Mouse (Mus musculus) forebrain, postnatal 0 days (tissue): ENCODE results near the gene Pdlim5. TPM values are rescaled to one million over a fixed set of nuclear protein-coding genes. Genes with fewer than 3 reads are reported as not detected.

Experiments used
- ATAC-seq: fragments of 200-750 bp; cut with Nextera tagmentation; 2 replicates; pipeline ENCODE4 v1.8.0; 2017; ENCODE audit warnings: mild to moderate bottlenecking, moderate library complexity
- DNase-seq: peaks from one replicate; pipeline ENCODE4 v3.0.0-alpha.2; 2015
- H3K27ac ChIP-seq: fragments of 300-500 bp; sonication (generic); 2 replicates; pipeline ENCODE4 v1.5.1; 2014; ENCODE audit warnings: low read depth, mild to moderate bottlenecking, antibody characterized with exemption, low read length, moderate library complexity, mixed read lengths
- H3K27me3 ChIP-seq: fragments of 300-500 bp; sonication (generic); 2 replicates; pipeline ENCODE4 v1.6.1; 2014; ENCODE audit warnings: mild to moderate bottlenecking, low read length, mixed read lengths; ENCODE audit not compliant: insufficient read depth
- H3K36me3 ChIP-seq: fragments of 300-500 bp; sonication (generic); 2 replicates; pipeline ENCODE4 v1.6.1; 2014; ENCODE audit warnings: mild to moderate bottlenecking, moderate library complexity; ENCODE audit not compliant: insufficient read depth
- H3K4me1 ChIP-seq: fragments of 300-500 bp; sonication (generic); 2 replicates; pipeline ENCODE4 v1.6.1; 2014; ENCODE audit warnings: antibody characterized with exemption; ENCODE audit not compliant: insufficient read depth
- H3K4me2 ChIP-seq: fragments of 300-500 bp; sonication (generic); 2 replicates; pipeline ENCODE4 v1.6.1; 2014; ENCODE audit warnings: low read depth, mild to moderate bottlenecking, moderate library complexity
- H3K4me3 ChIP-seq: fragments of 300-500 bp; sonication (generic); 2 replicates; pipeline ENCODE4 v1.5.1; 2014; ENCODE audit warnings: low read depth, low read length, mixed read lengths
- H3K9ac ChIP-seq: fragments of 300-500 bp; sonication (generic); 2 replicates; pipeline ENCODE4 v1.6.1; 2014; ENCODE audit warnings: mild to moderate bottlenecking
- H3K9me3 ChIP-seq: fragments of 300-500 bp; sonication (generic); 2 replicates; pipeline ENCODE4 v1.6.1; 2016; ENCODE audit warnings: low read length
- CTCF ChIP-seq: sonication (generic); IDR thresholded peaks from 2 replicates; pipeline ENCODE4 v1.5.1; 2016; ENCODE audit warnings: antibody characterized with exemption, control low read depth, low read depth
- WGBS: fragments of 180-500 bp; shearing (Covaris S2); extraction: QIAGEN DNeasy Blood & Tissue Kit; methylation state at CpG from one replicate; pipeline ENCODE4 v1.1.7; 2014; 5-methylcytosine and 5-hydroxymethylcytosine counted together
- polyA plus RNA-seq: library from polyadenylated mRNA; unstranded; fragments of >200 nt; fragmentation: Nextera tagmentation; extraction: Ambion mirVana; gene quantifications from 2 replicates; pipeline ENCODE4 v1.2.1, GENCODE M21; 2015
- total RNA-seq: library from RNA; depleted of rRNA; stranded (reverse); fragments of >200 nt; gene quantifications from 2 replicates; pipeline ENCODE4 v1.2.3, GENCODE M21; 2014

Gene Pdlim5
- total and polyA plus RNA-seq, 2 experiments from 2014 or later: 12.2 to 20.1 TPM

DNA sequence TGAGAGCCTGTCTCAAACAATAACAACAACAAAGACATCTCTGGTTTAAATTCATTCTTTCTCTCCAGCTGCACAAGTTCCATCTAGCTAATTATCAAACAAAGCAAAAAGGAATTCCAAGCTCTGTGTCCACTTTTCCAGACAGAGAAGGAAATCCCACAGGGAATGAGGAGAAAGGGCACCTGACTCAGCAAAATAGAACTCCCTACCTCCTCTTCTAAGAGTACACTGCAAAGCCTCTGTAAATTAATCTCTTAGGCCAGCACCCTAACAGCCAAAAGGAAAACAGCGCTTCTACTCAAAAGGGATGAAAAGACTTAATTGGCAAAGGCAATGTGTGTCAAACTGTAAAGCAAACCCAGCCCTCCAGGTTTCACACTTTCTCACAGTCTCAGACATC, 20.4 kb downstream of the Pdlim5 start:
- no peak for TF ChIP-seq CTCF
- 21% methylated on average over 1 of the region's 1 CpGs for WGBS
- DNase-seq: no peak

DNA sequence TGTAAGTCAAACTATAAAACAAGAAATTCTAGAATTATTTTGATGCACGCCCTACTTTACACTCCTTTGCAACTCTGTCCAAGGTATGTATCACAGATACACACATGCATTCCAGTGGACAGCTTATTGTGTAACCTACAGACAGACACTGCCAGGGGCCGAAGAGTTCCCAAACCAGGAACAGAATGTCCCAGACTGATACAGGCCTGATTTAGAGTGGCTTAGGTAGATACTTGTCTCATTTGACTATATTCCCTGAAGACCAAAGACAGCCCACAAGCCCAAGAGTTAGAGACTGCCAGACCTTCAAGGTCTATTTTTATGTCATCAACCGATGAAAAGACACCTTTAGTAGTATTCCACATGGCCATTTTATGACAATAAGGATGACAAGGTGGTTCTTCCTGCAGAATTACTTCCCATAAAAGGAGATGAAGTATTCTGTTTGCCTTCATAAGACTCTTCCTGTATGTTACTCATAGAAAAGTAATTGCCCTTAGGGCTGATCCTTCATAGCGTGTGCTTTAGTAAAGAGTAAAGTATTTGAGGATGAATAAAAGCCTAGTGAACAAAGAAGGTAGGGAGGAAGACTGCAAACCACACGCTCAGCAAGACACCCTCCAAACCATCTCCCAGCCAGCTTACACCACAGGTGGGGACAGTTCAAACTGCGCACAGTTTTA, 22.9 kb downstream of the Pdlim5 start:
- WGBS: 90% methylated on average over 6 of the region's 6 CpGs
- Histone ChIP-seq H3K4me1 (no peaks in the 10 kb centered on the region), H3K9ac (no peak overlapping the region), H3K4me3 (no peak overlapping the region), H3K36me3 (no peaks in the 10 kb centered on the region), H3K9me3 (no peaks in the 10 kb centered on the region), H3K27me3 (no peaks in the 10 kb centered on the region), H3K27ac (no peak overlapping the region), H3K4me2 (no peak overlapping the region)
- TF ChIP-seq CTCF: no peak
- no peak for ATAC-seq
- no peak for DNase-seq

More for the DNA sequence above, 20.4 kb downstream of the Pdlim5 start:
- Histone ChIP-seq H3K4me1 (no peaks in the 10 kb centered on the region), H3K4me2 (no peak overlapping the region), H3K27ac (no peak overlapping the region), H3K9ac (no peak overlapping the region), H3K4me3 (no peak overlapping the region), H3K27me3 (no peaks in the 10 kb centered on the region), H3K36me3 (no peaks in the 10 kb centered on the region), H3K9me3 (no peaks in the 10 kb centered on the region)
- no peak for ATAC-seq

GRCm38 (mm10) chr3:142368411-142368810, 27.1 kb downstream of the Pdlim5 start:
- Histone ChIP-seq H3K4me1 (no peaks in the 10 kb centered on the region), H3K9ac (no peak overlapping the region), H3K9me3 (no peaks in the 10 kb centered on the region), H3K36me3 (no peaks in the 10 kb centered on the region), H3K4me2 (no peak overlapping the region), H3K4me3 (no peak overlapping the region), H3K27me3 (no peaks in the 10 kb centered on the region), H3K27ac (no peak overlapping the region)
- no peak for TF ChIP-seq CTCF
- WGBS: 90% methylated on average over 9 of the region's 9 CpGs
- DNase-seq (no peak), ATAC-seq (no peak)

GRCm38 (mm10) chr3:142362092-142362491, 33.4 kb downstream of the Pdlim5 start:
- DNase-seq: no peak
- Histone ChIP-seq H3K4me1 (no peaks in the 10 kb centered on the region), H3K27ac (no peak overlapping the region), H3K36me3 (no peaks in the 10 kb centered on the region), H3K27me3 (no peaks in the 10 kb centered on the region), H3K9me3 (no peaks in the 10 kb centered on the region), H3K9ac (no peak overlapping the region), H3K4me3 (no peak overlapping the region), H3K4me2 (no peak overlapping the region)
- WGBS: 63% methylated on average over 6 of the region's 6 CpGs
- TF ChIP-seq CTCF: no peak
- no peak for ATAC-seq

- H3K9me3 ChIP-seq: no peaks in the 10 kb centered on the region
- no peak for ATAC-seq
- no peaks in the 10 kb centered on the region for H3K36me3 ChIP-seq
- H3K27me3 ChIP-seq: no peaks in the 10 kb centered on the region
- H3K4me3 ChIP-seq: no peak overlapping the region
- H3K4me2 ChIP-seq: no peak overlapping the region
- no peak for TF ChIP-seq CTCF
- no peaks in the 10 kb centered on the region for H3K4me1 ChIP-seq
- DNase-seq: no peak
- no peak overlapping the region for H3K27ac ChIP-seq
- H3K9ac ChIP-seq: no peak overlapping the region
Measured at GRCm38 (mm10) chr3:142358951-142359350, 36.5 kb downstream of the Pdlim5 start.

GRCm38 (mm10) chr3:142356661-142357060, 38.8 kb downstream of the Pdlim5 start:
- Histone ChIP-seq H3K4me3 (no peak overlapping the region), H3K27me3 (no peaks in the 10 kb centered on the region), H3K27ac (no peak overlapping the region), H3K4me2 (no peak overlapping the region), H3K36me3 (no peaks in the 10 kb centered on the region), H3K9me3 (no peaks in the 10 kb centered on the region), H3K9ac (no peak overlapping the region), H3K4me1 (no peaks in the 10 kb centered on the region)
- DNase-seq: no peak
- no peak for ATAC-seq
- WGBS: 94% methylated on average over 4 of the region's 4 CpGs
- no peak for TF ChIP-seq CTCF

DNA sequence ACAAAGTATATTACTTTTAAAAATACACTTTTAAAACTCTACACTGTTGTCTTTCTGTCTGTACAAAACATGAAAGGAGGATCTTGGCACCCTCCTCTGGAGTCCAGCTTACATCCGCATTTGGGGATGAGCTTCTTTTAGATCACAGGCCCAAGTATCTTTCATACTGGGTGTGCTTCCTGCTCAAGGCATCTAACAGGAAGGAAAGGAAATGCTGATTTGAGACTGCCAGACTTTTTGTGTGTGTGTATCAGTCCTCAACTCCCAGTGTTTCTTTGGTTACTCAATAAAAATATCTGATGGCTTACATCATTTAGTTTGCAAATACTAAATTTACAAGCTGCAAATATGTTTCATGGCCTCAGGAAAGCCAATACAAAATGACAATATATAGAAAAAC, 42.3 kb downstream of the Pdlim5 start:
- Histone ChIP-seq H3K27ac (no peak overlapping the region), H3K9me3 (no peaks in the 10 kb centered on the region), H3K4me3 (no peak overlapping the region), H3K36me3 (no peaks in the 10 kb centered on the region), H3K4me2 (no peak overlapping the region), H3K9ac (no peak overlapping the region), H3K27me3 (no peaks in the 10 kb centered on the region), H3K4me1 (no peaks in the 10 kb centered on the region)
- 67% methylated on average over 1 of the region's 1 CpGs for WGBS
- no peak for TF ChIP-seq CTCF
- DNase-seq (no peak), ATAC-seq (no peak)
